Mouse (Mus musculus) hindbrain, embryonic 11.5 days (tissue): ENCODE measurements around the gene Cc2d2b. TPM values are rescaled to one million over a fixed set of nuclear protein-coding genes. Genes with fewer than 3 reads are reported as not detected.

Experiments used
- ATAC-seq: fragments of 200-750 bp; cut with Nextera tagmentation; 2 replicates; pipeline ENCODE4 v1.8.0; 2017; ENCODE audit warnings: mild to moderate bottlenecking, moderate TSS enrichment, moderate library complexity; ENCODE audit not compliant: low FRiP score
- DNase-seq: peaks from one replicate; pipeline ENCODE4 v3.0.0-alpha.2; 2015; ENCODE audit warnings: low spot score
- H3K27ac ChIP-seq: fragments of 300-500 bp; sonication (generic); 2 replicates; pipeline ENCODE4 v1.5.1; 2014; ENCODE audit warnings: mild to moderate bottlenecking, low read depth, low read length
- H3K27me3 ChIP-seq: fragments of 300-500 bp; sonication (generic); 2 replicates; pipeline ENCODE4 v1.6.1; 2014; ENCODE audit warnings: mild to moderate bottlenecking, low read length, moderate library complexity, mixed read lengths; ENCODE audit not compliant: control insufficient read depth, insufficient read depth
- H3K36me3 ChIP-seq: fragments of 300-500 bp; sonication (generic); 2 replicates; pipeline ENCODE4 v1.6.1; 2014; ENCODE audit warnings: mild to moderate bottlenecking, low read length, moderate library complexity, mixed read lengths; ENCODE audit not compliant: control insufficient read depth, insufficient read depth
- H3K4me1 ChIP-seq: fragments of 300-500 bp; sonication (generic); replicated peaks from 2 replicates; pipeline ENCODE4 v1.6.1; 2014; ENCODE audit warnings: low read length, mixed read lengths; ENCODE audit not compliant: control insufficient read depth, insufficient read depth
- H3K4me2 ChIP-seq: fragments of 300-500 bp; sonication (generic); replicated peaks from 2 replicates; pipeline ENCODE4 v1.6.1; 2014; ENCODE audit warnings: mild to moderate bottlenecking, low read depth, low read length
- H3K4me3 ChIP-seq: fragments of 300-500 bp; sonication (generic); 2 replicates; pipeline ENCODE4 v1.5.1; 2014; ENCODE audit warnings: low read depth, low read length
- H3K9ac ChIP-seq: fragments of 300-500 bp; sonication (generic); 2 replicates; pipeline ENCODE4 v1.6.1; 2014; ENCODE audit warnings: low read depth, low read length
- H3K9me3 ChIP-seq: fragments of 300-500 bp; sonication (generic); 2 replicates; pipeline ENCODE4 v1.6.1; 2016; ENCODE audit warnings: low read length; ENCODE audit not compliant: control insufficient read depth
- WGBS: fragments of 180-500 bp; shearing (Covaris S2); extraction: QIAGEN DNeasy Blood & Tissue Kit; methylation state at CpG from one replicate; pipeline ENCODE4 v1.1.7; 2014; 5-methylcytosine and 5-hydroxymethylcytosine counted together
- polyA plus RNA-seq: library from polyadenylated mRNA; unstranded; fragments of >200 nt; fragmentation: Nextera tagmentation; extraction: Ambion mirVana; gene quantifications from 2 replicates; pipeline ENCODE4 v1.2.1, GENCODE M21; 2014

The Cc2d2b gene
- polyA plus RNA-seq, 1 experiment from 2014 or later: 0.20 TPM

GRCm38 (mm10) chr19:40722137-40723038, 26.2 kb upstream of the Cc2d2b start:
- no peak overlapping the region for H3K9ac ChIP-seq
- no peak overlapping the region for H3K4me2 ChIP-seq
- no peaks in the 10 kb centered on the region for H3K4me1 ChIP-seq
- H3K27ac ChIP-seq: no peak overlapping the region
- H3K27me3 ChIP-seq: no peaks in the 10 kb centered on the region
- ATAC-seq (peak; percentile 74; the same call in 1 of the 2 replicates), DNase-seq (peak; percentile 71)
- no peaks in the 10 kb centered on the region for H3K9me3 ChIP-seq
- H3K36me3 ChIP-seq: no peaks in the 10 kb centered on the region
- 61% methylated on average over 11 of the region's 11 CpGs for WGBS
- no peak overlapping the region for H3K4me3 ChIP-seq

GRCm38 (mm10) chr19:40723516-40723915, 25.0 kb upstream of the Cc2d2b start:
- H3K36me3 ChIP-seq: no peaks in the 10 kb centered on the region
- ATAC-seq (no peak), DNase-seq (no peak)
- no peak overlapping the region for H3K27ac ChIP-seq
- no peaks in the 10 kb centered on the region for H3K27me3 ChIP-seq
- no peak overlapping the region for H3K4me2 ChIP-seq
- H3K4me1 ChIP-seq: no peaks in the 10 kb centered on the region
- WGBS: 69% methylated on average over 10 of the region's 10 CpGs
- H3K9me3 ChIP-seq: no peaks in the 10 kb centered on the region
- no peak overlapping the region for H3K4me3 ChIP-seq
- no peak overlapping the region for H3K9ac ChIP-seq

- Histone ChIP-seq H3K36me3 (no peaks in the 10 kb centered on the region), H3K9me3 (no peaks in the 10 kb centered on the region), H3K4me2 (no peak overlapping the region), H3K4me3 (no peak overlapping the region), H3K27me3 (no peaks in the 10 kb centered on the region), H3K9ac (no peak overlapping the region), H3K4me1 (no peaks in the 10 kb centered on the region), H3K27ac (no peak overlapping the region)
- no peak for DNase-seq
- no peak for ATAC-seq
- whole genome bisulfite sequencing: 76% methylated on average over 4 of the region's 4 CpGs
Observed at GRCm38 (mm10) chr19:40726148-40726547, 22.4 kb upstream of the Cc2d2b start.

GRCm38 (mm10) chr19:40726614-40727013, 21.9 kb upstream of the Cc2d2b start:
- no peaks in the 10 kb centered on the region for H3K4me1 ChIP-seq
- no peak overlapping the region for H3K4me2 ChIP-seq
- H3K36me3 ChIP-seq: no peaks in the 10 kb centered on the region
- H3K9me3 ChIP-seq: no peaks in the 10 kb centered on the region
- no peak for DNase-seq
- no peak overlapping the region for H3K27ac ChIP-seq
- ATAC-seq: no peak
- WGBS: 72% methylated on average over 2 of the region's 2 CpGs
- no peaks in the 10 kb centered on the region for H3K27me3 ChIP-seq
- no peak overlapping the region for H3K9ac ChIP-seq
- H3K4me3 ChIP-seq: no peak overlapping the region

GRCm38 (mm10) chr19:40728213-40728612, 20.3 kb upstream of the Cc2d2b start:
- no peak for DNase-seq
- 86% methylated on average over 4 of the region's 4 CpGs for WGBS
- no peaks in the 10 kb centered on the region for H3K36me3 ChIP-seq

GRCm38 (mm10) chr19:40728732-40729420, 19.7 kb upstream of the Cc2d2b start:
- 71% methylated on average over 12 of the region's 12 CpGs for WGBS
- ATAC-seq: no peak

More at GRCm38 (mm10) chr19:40728213-40728612, 20.3 kb upstream of the Cc2d2b start:
- no peaks in the 10 kb centered on the region for H3K9me3 ChIP-seq
- no peak overlapping the region for H3K4me3 ChIP-seq
- ATAC-seq: no peak
- no peak overlapping the region for H3K4me2 ChIP-seq
- H3K9ac ChIP-seq: no peak overlapping the region
- no peaks in the 10 kb centered on the region for H3K27me3 ChIP-seq
- no peaks in the 10 kb centered on the region for H3K4me1 ChIP-seq
- H3K27ac ChIP-seq: no peak overlapping the region

GRCm38 (mm10) chr19:40733409-40733808, 15.1 kb upstream of the Cc2d2b start:
- ATAC-seq: no peak
- H3K36me3 ChIP-seq: no peaks in the 10 kb centered on the region
- no peaks in the 10 kb centered on the region for H3K27me3 ChIP-seq
- no peak overlapping the region for H3K27ac ChIP-seq
- H3K9ac ChIP-seq: no peak overlapping the region
- H3K4me1 ChIP-seq: no peaks in the 10 kb centered on the region
- 81% methylated on average over 10 of the region's 10 CpGs for WGBS
- H3K4me3 ChIP-seq: no peak overlapping the region
- DNase-seq: no peak
- H3K9me3 ChIP-seq: no peaks in the 10 kb centered on the region
- no peak overlapping the region for H3K4me2 ChIP-seq

More at GRCm38 (mm10) chr19:40728732-40729420, 19.7 kb upstream of the Cc2d2b start:
- no peak overlapping the region for H3K9ac ChIP-seq
- no peak for DNase-seq
- H3K9me3 ChIP-seq: no peaks in the 10 kb centered on the region
- H3K27me3 ChIP-seq: no peaks in the 10 kb centered on the region
- H3K4me3 ChIP-seq: no peak overlapping the region
- H3K36me3 ChIP-seq: no peaks in the 10 kb centered on the region
- no peak overlapping the region for H3K27ac ChIP-seq
- H3K4me2 ChIP-seq: no peak overlapping the region
- no peaks in the 10 kb centered on the region for H3K4me1 ChIP-seq

GRCm38 (mm10) chr19:40733849-40734248, 14.7 kb upstream of the Cc2d2b start:
- Histone ChIP-seq H3K4me3 (no peak overlapping the region), H3K9me3 (no peaks in the 10 kb centered on the region), H3K36me3 (no peaks in the 10 kb centered on the region), H3K27me3 (no peaks in the 10 kb centered on the region), H3K4me2 (no peak overlapping the region), H3K4me1 (no peaks in the 10 kb centered on the region), H3K27ac (no peak overlapping the region), H3K9ac (no peak overlapping the region)
- 63% methylated on average over 4 of the region's 4 CpGs for WGBS
- DNase-seq (no peak), ATAC-seq (no peak)
